Mouse (Mus musculus): ENCODE data around the gene Setd7. TPM values are rescaled to one million over a fixed set of nuclear protein-coding genes. Genes with fewer than 3 reads are reported as not detected.

The Setd7 gene
- polyA plus RNA-seq, 1 experiment, result 17.5 TPM

GRCm38 (mm10) chr3:51481881-51482280 is 78.8 kb downstream of the Setd7 start:
- H3K27ac ChIP-seq (replicated peaks; ENCODE audit: low read depth, low read length), result no peak overlapping the region
- no peak overlapping the region for H3K4me3 ChIP-seq (ENCODE audit: insufficient read depth, low read depth, low read length)
- 0 out of 2 replicates have a peak, but pooled peaks cover 2% of the 10 kb centered on the region for H3K4me1 ChIP-seq (ENCODE audit: control insufficient read depth, insufficient read depth, insufficient read length, low read length)

GRCm38 (mm10) chr3:51481059-51481458 is 79.6 kb downstream of the Setd7 start:
- H3K4me3 ChIP-seq (ENCODE audit: insufficient read depth, low read depth, low read length), result no peak overlapping the region
- H3K27ac ChIP-seq (replicated peaks; ENCODE audit: low read depth, low read length), result no peak overlapping the region
- 0 out of 2 replicates have a peak, but pooled peaks cover 2% of the 10 kb centered on the region for H3K4me1 ChIP-seq (ENCODE audit: control insufficient read depth, insufficient read depth, insufficient read length, low read length)

- H3K4me1 ChIP-seq (ENCODE audit: control insufficient read depth, insufficient read depth, insufficient read length, low read length), result no peaks in the 10 kb centered on the region
- no peak overlapping the region for H3K4me3 ChIP-seq (ENCODE audit: insufficient read depth, low read depth, low read length)
- H3K27ac ChIP-seq (replicated peaks; ENCODE audit: low read depth, low read length), result no peak overlapping the region
Measured at GRCm38 (mm10) chr3:51479893-51480292, 80.8 kb downstream of the Setd7 start.

GRCm38 (mm10) chr3:51475706-51476105 is 85.0 kb downstream of the Setd7 start:
- no peak overlapping the region for H3K4me3 ChIP-seq (ENCODE audit: insufficient read depth, low read depth, low read length)
- H3K27ac ChIP-seq (replicated peaks; ENCODE audit: low read depth, low read length), result no peak overlapping the region
- no peaks in the 10 kb centered on the region for H3K4me1 ChIP-seq (ENCODE audit: control insufficient read depth, insufficient read depth, insufficient read length, low read length)

GRCm38 (mm10) chr3:51468530-51468929 is 92.1 kb downstream of the Setd7 start:
- Histone ChIP-seq H3K27ac (replicated peaks; ENCODE audit: low read depth, low read length) (no peak overlapping the region), H3K4me1 (ENCODE audit: control insufficient read depth, insufficient read depth, insufficient read length, low read length) (no peaks in the 10 kb centered on the region), H3K4me3 (ENCODE audit: insufficient read depth, low read depth, low read length) (no peak overlapping the region)

Other genes with a start within 250 kb of the Setd7 start
- gene Elf2, start 220.2 kb downstream of the Setd7 start, polyA plus RNA-seq (2012; ENCODE audit: insufficient read depth, insufficient read length, missing spikeins), result 20.0 and 24.1 TPM in 2 replicates
- not detected in 2 replicates for gene Mgarp, start 164.1 kb downstream of the Setd7 start, polyA plus RNA-seq (2012; ENCODE audit: insufficient read depth, insufficient read length, missing spikeins)
- gene Ndufc1, start 151.9 kb downstream of the Setd7 start, polyA plus RNA-seq (2012; ENCODE audit: insufficient read depth, insufficient read length, missing spikeins), result 1,941 and 2,055 TPM in 2 replicates
- gene Naa15, start 145.7 kb downstream of the Setd7 start, polyA plus RNA-seq (2012; ENCODE audit: insufficient read depth, insufficient read length, missing spikeins), result 22.5 and 26.8 TPM in 2 replicates
- 5.0 and 6.9 TPM in 2 replicates for gene Rab33b, start 77.0 kb downstream of the Setd7 start, polyA plus RNA-seq (2012; ENCODE audit: insufficient read depth, insufficient read length, missing spikeins)
- 40.0 and 46.7 TPM in 2 replicates for gene Mgst2, start 99.5 kb upstream of the Setd7 start, polyA plus RNA-seq (2012; ENCODE audit: insufficient read depth, insufficient read length, missing spikeins)

Data from brown adipose tissue, adult 24 weeks (tissue).